Mouse (Mus musculus): ENCODE results near the gene Dnajc22.

Gene Dnajc22

GRCm38 (mm10) chr15:99087253-99088075 lies 5.5 kb upstream of the Dnajc22 start, which contains the start of gene C1ql4:
TSS of gene C1ql4 (minus strand) at chr15:99087817.
- peak; percentile 84 for DNase-seq

GRCm38 (mm10) chr15:99088292-99088691 lies 4.7 kb upstream of the Dnajc22 start:
- DNase-seq = peak; percentile 94

- DNase-seq = peak; percentile 48
Observed at GRCm38 (mm10) chr15:99089069-99089468, 3.9 kb upstream of the Dnajc22 start.

- DNase-seq = no peak
Observed at GRCm38 (mm10) chr15:99093291-99094258, 605 bp downstream of the Dnajc22 start.

GRCm38 (mm10) chr15:99094631-99095270 lies 1.8 kb downstream of the Dnajc22 start:
- DNase-seq = no peak

GRCm38 (mm10) chr15:99095356-99095755 lies 2.4 kb downstream of the Dnajc22 start:
- no peak for DNase-seq

GRCm38 (mm10) chr15:99096061-99096793 lies 3.3 kb downstream of the Dnajc22 start:
- no peak for DNase-seq

GRCm38 (mm10) chr15:99096831-99097500 lies 4.0 kb downstream of the Dnajc22 start:
- DNase-seq = peak; percentile 55

- no peak for DNase-seq
Observed at GRCm38 (mm10) chr15:99097840-99098492, 5.0 kb downstream of the Dnajc22 start.

- no peak for DNase-seq
Observed at GRCm38 (mm10) chr15:99098493-99098861, 5.5 kb downstream of the Dnajc22 start.

- peak; percentile 74 for DNase-seq
Observed at GRCm38 (mm10) chr15:99099139-99099556, 6.2 kb downstream of the Dnajc22 start.

- DNase-seq = no peak
Observed at GRCm38 (mm10) chr15:99099984-99100383, 7.0 kb downstream of the Dnajc22 start.

GRCm38 (mm10) chr15:99105238-99105637 lies 12.3 kb downstream of the Dnajc22 start:
- DNase-seq = no peak

GRCm38 (mm10) chr15:99107866-99108265 lies 14.9 kb downstream of the Dnajc22 start:
- no peak for DNase-seq

- DNase-seq = no peak
Observed at GRCm38 (mm10) chr15:99111139-99111538, 18.2 kb downstream of the Dnajc22 start.

- no peak for DNase-seq
Observed at GRCm38 (mm10) chr15:99111809-99112208, 18.8 kb downstream of the Dnajc22 start.

- DNase-seq = no peak
Observed at GRCm38 (mm10) chr15:99112843-99113395, 19.9 kb downstream of the Dnajc22 start.

- peak; percentile 52 for DNase-seq
Observed at GRCm38 (mm10) chr15:99113396-99113975, 20.5 kb downstream of the Dnajc22 start.

GRCm38 (mm10) chr15:99114312-99115064 lies 21.5 kb downstream of the Dnajc22 start:
- DNase-seq = no peak

GRCm38 (mm10) chr15:99115065-99115423 lies 22.1 kb downstream of the Dnajc22 start:
- no peak for DNase-seq
